Mouse (Mus musculus) embryonic facial prominence, embryonic 12.5 days (tissue): ENCODE results near the gene Prrg2. TPM values are rescaled to one million over a fixed set of nuclear protein-coding genes. Genes with fewer than 3 reads are reported as not detected.
A peak's percentile ranks its signal among the peaks of the same experiment; 100 is the strongest.

Experiments used
- ATAC-seq: fragments of 200-750 bp; cut with Nextera tagmentation; 2 replicates; pipeline ENCODE4 v1.8.0; 2017; ENCODE audit not compliant: insufficient number of reproducible peaks, insufficient read depth, low FRiP score, low TSS enrichment
- H3K27ac ChIP-seq: fragments of 300-500 bp; sonication (generic); 2 replicates; pipeline ENCODE4 v1.5.1; 2016; ENCODE audit warnings: mild to moderate bottlenecking
- H3K27me3 ChIP-seq: fragments of 300-500 bp; sonication (generic); 2 replicates; pipeline ENCODE4 v1.6.1; 2016; ENCODE audit warnings: mild to moderate bottlenecking, moderate library complexity
- H3K36me3 ChIP-seq: fragments of 300-500 bp; sonication (generic); 2 replicates; pipeline ENCODE4 v1.6.1; 2016; ENCODE audit warnings: mild to moderate bottlenecking
- H3K4me1 ChIP-seq: fragments of 300-500 bp; sonication (generic); 2 replicates; pipeline ENCODE4 v1.6.1; 2016
- H3K4me2 ChIP-seq: fragments of 300-500 bp; sonication (generic); replicated peaks from 2 replicates; pipeline ENCODE4 v1.6.1; 2016; ENCODE audit warnings: mild to moderate bottlenecking, moderate library complexity
- H3K4me3 ChIP-seq: fragments of 300-500 bp; sonication (generic); 2 replicates; pipeline ENCODE4 v1.5.1; 2016; ENCODE audit warnings: mild to moderate bottlenecking
- H3K9ac ChIP-seq: fragments of 300-500 bp; sonication (generic); 2 replicates; pipeline ENCODE4 v1.6.1; 2016; ENCODE audit warnings: mild to moderate bottlenecking, moderate library complexity
- H3K9me3 ChIP-seq: fragments of 300-500 bp; sonication (generic); 2 replicates; pipeline ENCODE4 v1.6.1; 2016; ENCODE audit warnings: mild to moderate bottlenecking, moderate library complexity
- WGBS: fragments of 180-500 bp; shearing (Covaris S2); methylation state at CpG from one replicate; pipeline ENCODE4 v1.1.7; 2016; 5-methylcytosine and 5-hydroxymethylcytosine counted together
- polyA plus RNA-seq: library from polyadenylated mRNA; unstranded; fragments of >200 nt; fragmentation: Nextera tagmentation; extraction: Ambion mirVana; gene quantifications from 2 replicates; pipeline ENCODE4 v1.2.1, GENCODE M21; 2016

The Prrg2 gene
- polyA plus RNA-seq, 1 experiment from 2014 or later = 23.9 TPM

GRCm38 (mm10) chr7:45045741-45046140 is 16.7 kb downstream of the Prrg2 start:
- H3K27me3 ChIP-seq = no peaks in the 10 kb centered on the region
- peaks cover 99% of the 10 kb centered on the region for H3K36me3 ChIP-seq
- no peak overlapping the region for H3K9ac ChIP-seq
- H3K4me2 ChIP-seq = no peak overlapping the region
- no peak overlapping the region for H3K27ac ChIP-seq
- H3K4me3 ChIP-seq = no peak overlapping the region
- H3K9me3 ChIP-seq = no peaks in the 10 kb centered on the region
- no peak for ATAC-seq
- peaks cover 11% of the 10 kb centered on the region; the same call in 1 of the 2 replicates for H3K4me1 ChIP-seq
- 91% methylated on average over 22 of the region's 22 CpGs for WGBS

DNA sequence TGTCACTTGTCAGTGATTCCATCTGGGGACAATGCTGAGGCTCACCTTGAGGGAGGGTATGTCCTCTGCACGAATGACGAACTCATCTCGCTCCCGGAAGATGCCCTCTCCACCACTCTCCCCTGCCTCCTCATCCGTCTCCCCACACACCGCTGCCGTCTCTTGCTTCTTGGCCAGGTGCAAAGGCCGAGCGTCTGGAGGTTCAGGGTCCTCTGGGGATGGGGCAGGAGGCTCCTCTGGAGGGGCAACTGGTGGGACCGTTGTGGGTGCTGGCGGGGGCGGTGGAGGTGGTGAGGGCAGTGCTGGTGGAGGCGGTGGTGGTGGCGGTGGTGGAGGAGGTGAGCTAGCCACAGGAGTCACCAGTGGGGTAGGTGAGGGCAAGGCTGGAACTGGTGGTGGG is 19.2 kb downstream of the Prrg2 start:
- Histone ChIP-seq H3K9me3 (no peaks in the 10 kb centered on the region), H3K9ac (no peak overlapping the region), H3K4me3 (no peak overlapping the region), H3K27me3 (no peaks in the 10 kb centered on the region), H3K4me2 (no peak overlapping the region), H3K36me3 (peaks cover 98% of the 10 kb centered on the region), H3K4me1 (peaks cover 5% of the 10 kb centered on the region; the same call in 1 of the 2 replicates), H3K27ac (no peak overlapping the region)
- ATAC-seq = no peak
- WGBS = 98% methylated on average over 14 of the region's 14 CpGs

- 93% methylated on average over 9 of the region's 9 CpGs for WGBS
- no peak overlapping the region for H3K4me2 ChIP-seq
- no peak overlapping the region for H3K27ac ChIP-seq
- ATAC-seq = no peak
- H3K36me3 ChIP-seq = peaks cover 98% of the 10 kb centered on the region
- H3K9ac ChIP-seq = no peak overlapping the region
- H3K27me3 ChIP-seq = no peaks in the 10 kb centered on the region
- H3K9me3 ChIP-seq = no peaks in the 10 kb centered on the region
- H3K4me1 ChIP-seq = no peaks in the 10 kb centered on the region
- no peak overlapping the region for H3K4me3 ChIP-seq
Observed at GRCm38 (mm10) chr7:45040851-45041250, 21.6 kb downstream of the Prrg2 start.

- Histone ChIP-seq H3K9me3 (no peaks in the 10 kb centered on the region), H3K4me1 (no peaks in the 10 kb centered on the region), H3K36me3 (peaks cover 98% of the 10 kb centered on the region), H3K9ac (no peak overlapping the region), H3K27ac (no peak overlapping the region), H3K4me2 (no peak overlapping the region), H3K27me3 (no peaks in the 10 kb centered on the region), H3K4me3 (no peak overlapping the region)
- no peak for ATAC-seq
- WGBS = 91% methylated on average over 9 of the region's 9 CpGs
Observed at GRCm38 (mm10) chr7:45038411-45038810, 24.1 kb downstream of the Prrg2 start.

- no peaks in the 10 kb centered on the region for H3K9me3 ChIP-seq
- 72% methylated on average over 7 of the region's 7 CpGs for WGBS
Observed at GRCm38 (mm10) chr7:45037720-45038361, 24.6 kb downstream of the Prrg2 start.

GRCm38 (mm10) chr7:45036702-45037101 is 25.8 kb downstream of the Prrg2 start:
- H3K27ac ChIP-seq = no peak overlapping the region
- no peak overlapping the region for H3K9ac ChIP-seq
- no peaks in the 10 kb centered on the region for H3K9me3 ChIP-seq
- 91% methylated on average over 11 of the region's 11 CpGs for WGBS
- H3K27me3 ChIP-seq = no peaks in the 10 kb centered on the region
- no peak for ATAC-seq
- no peaks in the 10 kb centered on the region for H3K4me1 ChIP-seq
- no peak overlapping the region for H3K4me3 ChIP-seq
- H3K36me3 ChIP-seq = peaks cover 98% of the 10 kb centered on the region
- no peak overlapping the region for H3K4me2 ChIP-seq

More at GRCm38 (mm10) chr7:45037720-45038361, 24.6 kb downstream of the Prrg2 start:
- peaks cover 98% of the 10 kb centered on the region for H3K36me3 ChIP-seq
- H3K4me1 ChIP-seq = no peaks in the 10 kb centered on the region
- no peak for ATAC-seq
- no peak overlapping the region for H3K27ac ChIP-seq
- no peaks in the 10 kb centered on the region for H3K27me3 ChIP-seq
- H3K4me3 ChIP-seq = no peak overlapping the region
- H3K9ac ChIP-seq = no peak overlapping the region
- H3K4me2 ChIP-seq = no peak overlapping the region

DNA sequence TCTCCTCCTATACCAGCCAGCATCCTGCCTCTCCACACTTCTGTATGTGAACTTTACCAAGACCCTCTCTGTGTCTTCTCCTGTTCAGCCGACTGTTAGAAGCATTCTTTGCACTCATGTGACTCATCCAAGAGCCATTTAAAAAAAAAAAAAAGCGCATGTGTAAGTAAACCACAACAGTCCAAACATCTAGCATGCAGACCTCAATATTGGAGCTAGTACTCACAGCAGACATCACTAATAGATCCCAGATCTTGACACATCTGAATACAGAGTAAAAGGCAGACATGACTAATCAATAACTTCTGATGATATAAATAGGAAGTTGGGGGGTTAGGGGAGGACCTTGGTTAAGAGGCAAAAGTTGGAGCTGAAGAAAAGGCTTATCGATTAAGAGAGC is 26.8 kb downstream of the Prrg2 start:
- Histone ChIP-seq H3K4me1 (no peaks in the 10 kb centered on the region), H3K36me3 (peaks cover 98% of the 10 kb centered on the region), H3K9me3 (no peaks in the 10 kb centered on the region), H3K4me3 (no peak overlapping the region), H3K4me2 (no peak overlapping the region), H3K27me3 (no peaks in the 10 kb centered on the region), H3K27ac (no peak overlapping the region), H3K9ac (no peak overlapping the region)
- no peak for ATAC-seq
- WGBS = 84% methylated on average over 3 of the region's 3 CpGs

GRCm38 (mm10) chr7:45033722-45034359 is 28.6 kb downstream of the Prrg2 start:
- Histone ChIP-seq H3K36me3 (peaks cover 98% of the 10 kb centered on the region), H3K4me2 (no peak overlapping the region), H3K4me3 (no peak overlapping the region), H3K9ac (no peak overlapping the region), H3K9me3 (no peaks in the 10 kb centered on the region), H3K27me3 (no peaks in the 10 kb centered on the region), H3K4me1 (no peaks in the 10 kb centered on the region), H3K27ac (no peak overlapping the region)
- WGBS = 92% methylated on average over 19 of the region's 19 CpGs
- ATAC-seq = no peak

DNA sequence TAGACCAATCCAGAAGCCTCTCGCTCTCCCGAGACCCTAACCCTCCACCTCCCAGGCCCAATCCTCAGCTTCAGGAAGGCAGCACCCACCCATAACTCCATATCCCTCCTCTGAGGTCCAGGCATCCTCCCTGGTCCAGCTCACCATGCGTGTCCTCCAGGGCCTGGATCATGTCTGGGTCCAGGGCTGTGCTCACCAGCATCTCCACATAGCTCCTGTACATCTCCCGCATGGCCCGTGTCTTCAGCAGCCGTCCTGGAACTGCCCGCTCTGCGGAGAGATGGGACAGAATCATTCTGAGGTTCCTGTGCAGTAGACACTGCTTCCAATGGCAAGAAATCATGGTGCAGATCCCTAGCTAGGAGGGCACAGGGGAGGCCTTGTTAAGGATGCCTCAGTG is 31.6 kb downstream of the Prrg2 start:
- WGBS = 98% methylated on average over 8 of the region's 8 CpGs
- peaks cover 94% of the 10 kb centered on the region for H3K36me3 ChIP-seq
- no peak overlapping the region for H3K9ac ChIP-seq
- ATAC-seq = no peak
- H3K27ac ChIP-seq = no peak overlapping the region
- H3K9me3 ChIP-seq = no peaks in the 10 kb centered on the region
- H3K4me1 ChIP-seq = no peaks in the 10 kb centered on the region
- H3K27me3 ChIP-seq = no peaks in the 10 kb centered on the region
- H3K4me3 ChIP-seq = no peak overlapping the region
- no peak overlapping the region for H3K4me2 ChIP-seq

- no peak overlapping the region for H3K4me3 ChIP-seq
- no peak overlapping the region for H3K4me2 ChIP-seq
- H3K4me1 ChIP-seq = no peaks in the 10 kb centered on the region
- no peak for ATAC-seq
- H3K9ac ChIP-seq = no peak overlapping the region
- H3K27me3 ChIP-seq = no peaks in the 10 kb centered on the region
- 95% methylated on average over 6 of the region's 6 CpGs for WGBS
- H3K36me3 ChIP-seq = peaks cover 86% of the 10 kb centered on the region
- H3K9me3 ChIP-seq = no peaks in the 10 kb centered on the region
- no peak overlapping the region for H3K27ac ChIP-seq
Observed at GRCm38 (mm10) chr7:45029995-45030394, 32.5 kb downstream of the Prrg2 start.

DNA sequence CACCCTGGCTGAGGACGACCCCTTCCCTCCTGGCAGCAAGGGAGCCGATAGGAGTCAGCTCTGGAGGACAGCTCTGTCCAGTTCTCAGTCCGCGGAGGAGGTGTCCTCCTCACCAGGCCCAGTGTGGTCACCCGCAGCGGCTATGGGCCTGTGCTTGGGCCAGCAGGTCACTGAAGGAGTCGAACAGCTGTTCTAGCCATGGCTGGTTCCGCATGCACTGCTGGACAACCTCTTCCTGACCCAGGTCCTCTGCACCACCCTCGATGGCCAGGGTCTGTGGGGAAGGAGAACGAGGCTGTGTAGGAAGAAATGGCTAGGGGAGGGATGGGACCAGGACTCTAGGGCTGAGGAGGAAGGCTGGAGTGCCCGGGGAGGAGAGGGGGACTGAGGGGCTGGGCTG is 34.1 kb downstream of the Prrg2 start:
- no peaks in the 10 kb centered on the region for H3K27me3 ChIP-seq
- H3K4me2 ChIP-seq = no peak overlapping the region
- H3K27ac ChIP-seq = 0 out of 2 replicates have a peak overlapping the region, but pooled peaks have one; percentile 9
- no peak for ATAC-seq
- no peak overlapping the region for H3K4me3 ChIP-seq
- peaks cover 69% of the 10 kb centered on the region for H3K36me3 ChIP-seq
- no peaks in the 10 kb centered on the region for H3K9me3 ChIP-seq
- 90% methylated on average over 11 of the region's 11 CpGs for WGBS
- no peaks in the 10 kb centered on the region for H3K4me1 ChIP-seq
- no peak overlapping the region for H3K9ac ChIP-seq

GRCm38 (mm10) chr7:45027761-45028160 is 34.7 kb downstream of the Prrg2 start:
- Histone ChIP-seq H3K4me3 (no peak overlapping the region), H3K4me2 (no peak overlapping the region), H3K9ac (no peak overlapping the region), H3K36me3 (peaks cover 63% of the 10 kb centered on the region), H3K9me3 (no peaks in the 10 kb centered on the region), H3K27ac (no peak overlapping the region), H3K4me1 (no peaks in the 10 kb centered on the region), H3K27me3 (no peaks in the 10 kb centered on the region)
- WGBS = 91% methylated on average over 9 of the region's 9 CpGs
- no peak for ATAC-seq
